Mouse (Mus musculus) liver, embryonic 15.5 days (tissue): ENCODE results near the gene B4galnt2. TPM values are rescaled to one million over a fixed set of nuclear protein-coding genes. Genes with fewer than 3 reads are reported as not detected.

Experiments
- ATAC-seq: fragments of 200-750 bp; cut with Nextera tagmentation; 2 replicates; pipeline ENCODE4 v1.8.0; 2017; ENCODE audit warnings: moderate number of reproducible peaks, mild to moderate bottlenecking, moderate library complexity; ENCODE audit not compliant: insufficient read depth
- H3K27ac ChIP-seq: fragments of 300-500 bp; sonication (generic); replicated peaks from 2 replicates; pipeline ENCODE4 v1.5.1; 2015; ENCODE audit warnings: mild to moderate bottlenecking, inconsistent platforms
- H3K27me3 ChIP-seq: fragments of 300-500 bp; sonication (generic); 2 replicates; pipeline ENCODE4 v1.6.1; 2015; ENCODE audit warnings: mild to moderate bottlenecking, inconsistent platforms
- H3K36me3 ChIP-seq: fragments of 300-500 bp; sonication (generic); replicated peaks from 2 replicates; pipeline ENCODE4 v1.6.1; 2015; ENCODE audit warnings: moderate library complexity, mild to moderate bottlenecking, inconsistent platforms
- H3K4me1 ChIP-seq: fragments of 300-500 bp; sonication (generic); replicated peaks from 2 replicates; pipeline ENCODE4 v1.6.1; 2015; ENCODE audit warnings: inconsistent platforms
- H3K4me2 ChIP-seq: fragments of 300-500 bp; sonication (generic); 2 replicates; pipeline ENCODE4 v1.6.1; 2015; ENCODE audit warnings: moderate library complexity, mild to moderate bottlenecking, inconsistent platforms
- H3K4me3 ChIP-seq: fragments of 300-500 bp; sonication (generic); replicated peaks from 2 replicates; pipeline ENCODE4 v1.5.1; 2015; ENCODE audit warnings: mild to moderate bottlenecking, inconsistent platforms
- H3K9ac ChIP-seq: fragments of 300-500 bp; sonication (generic); 2 replicates; pipeline ENCODE4 v1.6.1; 2015; ENCODE audit warnings: moderate library complexity, mild to moderate bottlenecking, inconsistent platforms
- H3K9me3 ChIP-seq: fragments of 300-500 bp; sonication (generic); replicated peaks from 2 replicates; pipeline ENCODE4 v1.6.1; 2016; ENCODE audit warnings: inconsistent platforms
- WGBS: fragments of 180-500 bp; shearing (Covaris S2); methylation state at CpG from one replicate; pipeline ENCODE4 v1.1.7; 2015; ENCODE audit warnings: mixed read lengths; ENCODE audit not compliant: insufficient replicate concordance; 5-methylcytosine and 5-hydroxymethylcytosine counted together
- polyA plus RNA-seq: library from polyadenylated mRNA; unstranded; fragments of >200 nt; fragmentation: Nextera tagmentation; extraction: Ambion mirVana; gene quantifications from 2 replicates; pipeline ENCODE4 v1.2.1, GENCODE M21; 2015

Gene B4galnt2
- polyA plus RNA-seq, 1 experiment from 2014 or later, result 0.20 TPM

DNA sequence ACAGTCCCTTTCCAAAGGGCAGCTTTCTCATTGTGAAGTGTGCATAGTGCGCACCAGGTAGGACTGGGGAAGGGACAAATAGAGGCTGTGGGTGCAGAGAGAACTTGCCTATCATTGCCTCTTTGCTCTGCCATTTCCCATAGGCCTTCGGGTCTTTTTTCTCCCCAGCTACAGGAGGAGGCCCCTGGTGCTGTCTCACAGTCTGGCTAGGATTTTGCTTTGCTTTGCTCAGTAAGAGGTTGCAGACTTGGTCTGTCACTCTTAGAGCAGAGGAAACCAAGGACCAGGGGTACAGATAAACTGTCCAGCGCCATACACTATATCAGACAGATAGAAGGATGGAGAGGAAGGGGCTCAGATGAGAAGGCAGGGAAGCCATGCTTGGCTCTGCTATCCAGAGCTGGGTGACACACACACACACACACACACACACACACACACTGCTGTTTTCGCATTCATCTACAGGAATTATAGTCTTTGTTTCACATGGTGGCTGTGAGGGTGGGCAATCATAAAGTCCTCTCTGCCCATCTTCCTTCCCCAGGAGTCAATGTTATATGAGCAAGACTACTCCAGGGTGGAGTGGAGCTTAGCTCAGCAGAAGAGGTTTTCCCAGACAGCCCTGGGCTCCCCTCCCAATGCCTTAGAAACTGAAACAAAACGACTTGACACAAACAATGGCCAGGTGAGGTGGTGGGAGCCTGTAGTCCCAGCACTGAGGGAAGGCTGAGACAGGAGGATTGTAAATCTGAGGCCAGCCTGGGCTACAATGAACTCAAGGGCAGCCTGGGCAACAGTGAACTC lies 73.8 kb downstream of the B4galnt2 start:
- Histone ChIP-seq H3K4me3 (peak overlapping the region; percentile 41), H3K27me3 (peaks cover 28% of the 10 kb centered on the region), H3K36me3 (no peaks in the 10 kb centered on the region), H3K27ac (peak overlapping the region; percentile 8; the same call in 1 of the 2 replicates), H3K4me1 (peaks cover 69% of the 10 kb centered on the region), H3K4me2 (peak overlapping the region; percentile 57), H3K9me3 (no peaks in the 10 kb centered on the region), H3K9ac (0 out of 2 replicates have a peak overlapping the region, but pooled peaks have one; percentile 16)
- WGBS, result 51% methylated on average over 5 of the region's 5 CpGs
- no peak for ATAC-seq

GRCm38 (mm10) chr11:95838999-95839868 lies 75.5 kb downstream of the B4galnt2 start:
- peaks cover 72% of the 10 kb centered on the region for H3K4me1 ChIP-seq
- no peak overlapping the region for H3K9ac ChIP-seq
- H3K4me2 ChIP-seq, result no peak overlapping the region

DNA sequence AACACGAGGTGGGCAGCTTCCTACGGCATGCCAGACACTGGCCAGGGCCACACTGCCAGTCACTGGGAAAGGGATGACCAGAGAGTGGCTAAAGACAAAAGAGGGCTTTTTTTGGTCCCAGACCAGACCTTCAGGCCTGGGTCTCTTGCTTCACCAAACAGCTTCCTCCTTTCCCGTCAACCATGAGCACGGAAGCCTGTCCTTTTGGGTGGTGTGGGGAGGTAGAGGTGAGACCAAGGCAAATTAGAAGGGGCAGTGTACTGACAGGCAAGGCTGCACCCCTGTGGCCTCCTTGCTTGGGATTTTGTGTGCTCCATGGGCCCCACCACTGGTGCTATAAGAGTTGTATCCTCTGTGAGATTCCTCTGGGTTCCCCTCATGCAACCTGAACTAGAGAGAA lies 76.1 kb downstream of the B4galnt2 start:
- no peak overlapping the region for H3K4me2 ChIP-seq
- H3K27me3 ChIP-seq, result peaks cover 37% of the 10 kb centered on the region
- peaks cover 77% of the 10 kb centered on the region for H3K4me1 ChIP-seq
- no peak overlapping the region for H3K4me3 ChIP-seq
- no peak overlapping the region for H3K9ac ChIP-seq
- no peaks in the 10 kb centered on the region for H3K36me3 ChIP-seq
- no peak for ATAC-seq
- H3K27ac ChIP-seq, result 0 out of 2 replicates have a peak overlapping the region, but pooled peaks have one; percentile 4
- H3K9me3 ChIP-seq, result no peaks in the 10 kb centered on the region
- WGBS, result 46% methylated on average over 4 of the region's 4 CpGs

More at GRCm38 (mm10) chr11:95838999-95839868, 75.5 kb downstream of the B4galnt2 start:
- ATAC-seq, result no peak
- Histone ChIP-seq H3K27me3 (peaks cover 35% of the 10 kb centered on the region), H3K36me3 (no peaks in the 10 kb centered on the region), H3K27ac (0 out of 2 replicates have a peak overlapping the region, but pooled peaks have one; percentile 14), H3K4me3 (no peak overlapping the region), H3K9me3 (no peaks in the 10 kb centered on the region)
- 61% methylated on average over 8 of the region's 8 CpGs for WGBS

DNA sequence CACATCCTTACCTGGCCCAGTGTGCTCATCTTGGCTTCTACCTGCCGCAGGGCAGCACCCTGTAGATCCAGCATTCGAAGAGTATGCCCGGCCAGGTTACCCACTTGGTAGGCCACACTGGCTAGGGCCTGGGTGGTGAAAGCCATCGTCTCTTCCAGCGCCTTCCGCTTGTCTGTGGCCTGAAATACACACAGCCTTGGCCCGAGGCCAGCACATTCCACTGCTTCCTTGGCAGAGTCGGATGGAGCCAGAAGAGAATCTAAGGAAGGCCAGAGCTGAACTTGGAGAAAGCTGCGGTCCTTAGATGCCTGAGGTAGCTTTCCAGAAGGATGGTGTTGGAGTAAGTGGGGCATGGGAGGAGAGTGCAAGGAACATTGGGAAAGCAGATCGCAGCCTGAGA lies 77.6 kb downstream of the B4galnt2 start, which contains the start of gene Gngt2:
TSS of gene Gngt2 (plus strand) at position 158 of the 400 bp plus-strand sequence.
- 76% methylated on average over 10 of the region's 10 CpGs for WGBS
- no peak for ATAC-seq
- H3K4me1 ChIP-seq, result peaks cover 74% of the 10 kb centered on the region
- H3K36me3 ChIP-seq, result no peaks in the 10 kb centered on the region
- H3K4me3 ChIP-seq, result no peak within 1 kb of the TSS
- H3K27me3 ChIP-seq, result peaks cover 42% of the 10 kb centered on the region
- H3K9me3 ChIP-seq, result no peaks in the 10 kb centered on the region
- peak within 1 kb of the TSS; percentile 66; the same call in 1 of the 2 replicates for H3K27ac ChIP-seq
- no peak within 1 kb of the TSS for H3K4me2 ChIP-seq
- no peak within 1 kb of the TSS for H3K9ac ChIP-seq

DNA sequence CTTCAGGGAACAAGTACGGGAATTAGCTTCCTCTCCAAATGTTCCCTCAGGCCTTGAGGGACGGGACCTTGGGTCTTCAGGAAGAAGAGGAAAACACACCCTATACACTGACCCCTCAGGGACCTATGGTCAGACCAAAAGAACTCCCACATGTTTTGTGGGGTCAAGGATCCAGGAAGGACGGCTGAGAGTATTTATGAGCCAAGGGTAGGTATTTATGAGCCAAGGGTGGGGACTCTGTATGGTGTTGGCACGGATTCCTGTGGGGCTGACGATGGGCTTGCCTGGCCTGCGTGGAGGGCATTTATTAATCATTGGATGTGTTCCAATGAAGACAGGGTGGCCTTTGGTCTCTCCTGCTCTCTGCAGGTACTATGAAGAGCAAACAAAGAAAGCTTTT lies 78.3 kb downstream of the B4galnt2 start:
- Histone ChIP-seq H3K9me3 (no peaks in the 10 kb centered on the region), H3K4me2 (no peak overlapping the region), H3K27me3 (peaks cover 48% of the 10 kb centered on the region), H3K4me3 (no peak overlapping the region), H3K36me3 (peaks cover 2% of the 10 kb centered on the region), H3K27ac (no peak overlapping the region; the same call in 1 of the 2 replicates), H3K9ac (no peak overlapping the region), H3K4me1 (peaks cover 70% of the 10 kb centered on the region)
- ATAC-seq, result no peak
- WGBS, result 64% methylated on average over 6 of the region's 6 CpGs

GRCm38 (mm10) chr11:95835832-95836231 lies 78.9 kb downstream of the B4galnt2 start:
- Histone ChIP-seq H3K4me1 (peaks cover 71% of the 10 kb centered on the region), H3K4me2 (peak overlapping the region; percentile 60), H3K27ac (peak overlapping the region; percentile 66), H3K4me3 (no peak overlapping the region), H3K9me3 (no peaks in the 10 kb centered on the region), H3K27me3 (peaks cover 52% of the 10 kb centered on the region), H3K36me3 (peaks cover 8% of the 10 kb centered on the region), H3K9ac (no peak overlapping the region)
- WGBS, result 21% methylated on average over 6 of the region's 6 CpGs
- ATAC-seq, result no peak

DNA sequence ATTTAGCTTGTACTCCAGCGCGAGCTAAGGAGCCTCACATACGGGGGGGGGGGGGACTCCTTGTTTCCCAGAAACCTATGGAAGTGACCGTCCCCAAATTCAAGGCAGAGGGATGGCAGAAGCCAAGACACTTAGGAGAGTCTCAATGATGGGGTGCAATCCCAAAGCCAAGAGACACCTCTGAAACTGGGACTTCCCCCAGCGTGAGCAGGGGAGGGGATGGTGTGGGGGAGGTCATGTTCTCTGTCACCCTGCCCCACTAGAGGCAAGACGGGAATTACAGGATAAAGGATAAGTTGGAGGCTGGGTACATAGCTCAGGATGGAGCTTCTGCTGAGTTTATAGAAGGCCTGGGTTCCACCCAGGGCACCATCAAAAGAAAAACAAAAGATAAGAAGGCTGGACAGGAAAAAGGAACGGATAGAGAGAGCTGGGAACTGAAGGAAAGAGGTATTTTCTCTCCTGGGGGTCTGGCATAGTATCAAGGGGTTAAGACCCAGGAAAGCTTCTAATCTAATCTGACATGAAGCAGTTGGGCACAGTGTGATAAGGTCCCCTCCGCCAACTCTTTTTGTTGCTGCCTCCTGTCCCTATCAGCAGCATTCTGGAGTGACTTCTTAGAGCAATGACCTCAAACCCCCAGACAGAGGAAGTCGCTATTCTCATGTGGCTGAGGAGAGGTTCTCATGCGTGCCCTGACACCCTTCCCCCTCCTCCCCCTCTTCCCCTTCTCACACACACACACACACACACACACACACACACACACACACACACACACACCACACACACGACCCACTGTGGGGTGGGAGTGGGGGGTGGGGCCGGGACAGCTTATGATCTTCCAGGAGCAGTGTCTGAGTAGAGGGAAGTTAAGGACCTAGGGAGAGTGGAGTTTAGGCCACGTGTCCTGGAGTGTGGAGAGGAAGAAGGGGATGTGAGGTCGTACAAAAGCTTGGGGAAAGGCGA lies 79.7 kb downstream of the B4galnt2 start:
- peak overlapping the region; percentile 17 for H3K4me3 ChIP-seq
- peaks cover 79% of the 10 kb centered on the region for H3K4me1 ChIP-seq
- peaks cover 58% of the 10 kb centered on the region for H3K27me3 ChIP-seq
- peaks cover 16% of the 10 kb centered on the region for H3K36me3 ChIP-seq
- peak overlapping the region; percentile 16; the same call in 1 of the 2 replicates for H3K9ac ChIP-seq
- no peaks in the 10 kb centered on the region for H3K9me3 ChIP-seq
- peak overlapping the region; percentile 66 for H3K27ac ChIP-seq
- 4% methylated on average over 15 of the region's 15 CpGs for WGBS
- ATAC-seq, result peak; percentile 73
- peak overlapping the region; percentile 60 for H3K4me2 ChIP-seq

DNA sequence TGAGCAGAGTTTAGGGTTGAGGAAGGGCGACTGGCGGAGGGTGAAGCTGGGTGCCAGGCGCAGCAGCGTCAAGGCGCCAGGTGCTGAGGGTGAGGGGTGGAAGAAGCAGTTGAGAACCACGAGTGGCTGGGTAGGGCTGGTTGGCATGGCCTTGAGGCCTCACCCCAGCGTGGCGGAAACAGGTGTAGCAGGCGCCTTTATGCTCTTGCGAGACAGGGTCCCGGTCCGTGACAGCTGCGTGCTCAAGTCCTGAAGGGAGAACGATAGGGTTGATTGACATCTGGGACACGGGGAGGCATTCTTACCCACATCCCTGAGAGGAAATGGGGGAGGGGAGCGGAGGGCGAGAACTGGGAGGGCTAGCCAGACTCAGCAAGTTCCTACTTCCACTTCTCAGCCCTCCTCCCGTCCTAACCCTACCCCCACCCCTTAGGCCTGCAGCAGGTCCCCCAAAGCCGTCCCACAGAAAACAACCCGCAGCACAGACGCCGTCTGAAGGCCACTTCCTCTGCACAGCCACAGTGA lies 80.5 kb downstream of the B4galnt2 start:
- Histone ChIP-seq H3K9ac (peak overlapping the region; percentile 14; the same call in 1 of the 2 replicates), H3K36me3 (peaks cover 16% of the 10 kb centered on the region), H3K9me3 (no peaks in the 10 kb centered on the region), H3K4me3 (peak overlapping the region; percentile 17; the same call in 1 of the 2 replicates), H3K4me2 (peak overlapping the region; percentile 60), H3K4me1 (peaks cover 84% of the 10 kb centered on the region), H3K27me3 (peaks cover 66% of the 10 kb centered on the region), H3K27ac (peak overlapping the region; percentile 66; the same call in 1 of the 2 replicates)
- WGBS, result 3% methylated on average over 22 of the region's 22 CpGs
- peak; percentile 17 for ATAC-seq

DNA sequence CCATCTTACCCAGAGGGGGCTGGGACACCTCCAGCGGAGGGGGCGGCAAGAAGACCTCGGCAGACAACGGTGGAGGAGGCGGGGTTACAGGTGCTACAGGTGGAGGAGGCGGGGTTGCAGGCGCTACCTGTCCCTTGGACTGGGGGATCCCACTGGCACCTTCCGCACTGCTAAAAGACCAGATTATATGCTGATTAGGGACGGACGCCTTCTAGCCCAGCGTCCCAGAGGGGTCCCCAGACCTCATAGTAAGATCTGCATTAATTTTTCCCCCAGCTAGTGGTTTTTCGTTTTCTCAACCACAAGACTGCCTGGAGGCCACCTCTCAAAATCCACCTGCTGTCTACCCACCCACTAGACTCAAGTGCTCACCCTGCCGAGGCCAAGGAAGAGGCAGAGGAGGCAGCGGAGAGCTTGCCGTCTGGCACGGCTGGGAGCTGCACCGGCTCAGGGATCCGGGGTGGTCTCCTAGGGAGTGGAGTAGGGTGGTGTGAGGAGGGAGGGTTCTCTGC lies 81.0 kb downstream of the B4galnt2 start:
- no peak for ATAC-seq
- Histone ChIP-seq H3K9ac (peak overlapping the region; percentile 14; the same call in 1 of the 2 replicates), H3K27me3 (peaks cover 71% of the 10 kb centered on the region), H3K4me1 (peaks cover 84% of the 10 kb centered on the region), H3K9me3 (no peaks in the 10 kb centered on the region), H3K4me3 (peak overlapping the region; percentile 17; the same call in 1 of the 2 replicates), H3K27ac (peak overlapping the region; percentile 48; the same call in 1 of the 2 replicates), H3K36me3 (peaks cover 16% of the 10 kb centered on the region), H3K4me2 (peak overlapping the region; percentile 60)
- WGBS, result 18% methylated on average over 18 of the region's 18 CpGs
